Mouse (Mus musculus) heart, postnatal 0 days (tissue): ENCODE measurements around the gene Heg1. TPM values are rescaled to one million over a fixed set of nuclear protein-coding genes. Genes with fewer than 3 reads are reported as not detected.

Experiments used
- ATAC-seq: fragments of 200-750 bp; cut with Nextera tagmentation; 2 replicates; pipeline ENCODE4 v1.8.0; 2017; ENCODE audit warnings: low read depth, moderate number of reproducible peaks, moderate library complexity; ENCODE audit not compliant: insufficient read depth
- DNase-seq: peaks from one replicate; pipeline ENCODE4 v3.0.0-alpha.2; 2016; ENCODE audit warnings: low spot score
- H3K27ac ChIP-seq: fragments of 300-500 bp; sonication (generic); 2 replicates; pipeline ENCODE4 v1.5.1; 2014; ENCODE audit warnings: low read depth, mild to moderate bottlenecking
- H3K27me3 ChIP-seq: fragments of 300-500 bp; sonication (generic); 2 replicates; pipeline ENCODE4 v1.6.1; 2014; ENCODE audit warnings: low read length, mixed read lengths; ENCODE audit not compliant: control insufficient read depth, insufficient read depth
- H3K36me3 ChIP-seq: fragments of 300-500 bp; sonication (generic); replicated peaks from 2 replicates; pipeline ENCODE4 v1.6.1; 2014; ENCODE audit warnings: low read length, mixed read lengths; ENCODE audit not compliant: control insufficient read depth, insufficient read depth
- H3K4me1 ChIP-seq: fragments of 300-500 bp; sonication (generic); 2 replicates; pipeline ENCODE4 v1.6.1; 2014; ENCODE audit warnings: antibody characterized with exemption; ENCODE audit not compliant: control insufficient read depth, insufficient read depth
- H3K4me2 ChIP-seq: fragments of 300-500 bp; sonication (generic); 2 replicates; pipeline ENCODE4 v1.6.1; 2014; ENCODE audit warnings: low read depth, mild to moderate bottlenecking, low read length, moderate library complexity
- H3K4me3 ChIP-seq: fragments of 300-500 bp; sonication (generic); 2 replicates; pipeline ENCODE4 v1.5.1; 2014; ENCODE audit warnings: low read depth, low read length
- H3K9ac ChIP-seq: fragments of 300-500 bp; sonication (generic); replicated peaks from 2 replicates; pipeline ENCODE4 v1.6.1; 2014; ENCODE audit warnings: low read depth, low read length, mixed read lengths
- H3K9me3 ChIP-seq: fragments of 300-500 bp; sonication (generic); replicated peaks from 2 replicates; pipeline ENCODE4 v1.6.1; 2016; ENCODE audit warnings: low read length; ENCODE audit not compliant: control insufficient read depth
- CTCF ChIP-seq: IDR thresholded peaks from 2 replicates; pipeline ENCODE4 v1.5.1; 2016; ENCODE audit warnings: antibody characterized with exemption, control low read depth, low read depth
- EP300 ChIP-seq: IDR thresholded peaks from 2 replicates; pipeline ENCODE4 v1.6.1; 2016; ENCODE audit warnings: antibody characterized with exemption, low read depth
- WGBS: fragments of 180-500 bp; shearing (Covaris S2); extraction: QIAGEN DNeasy Blood & Tissue Kit; methylation state at CpG from one replicate; pipeline ENCODE4 v1.1.7; 2014; 5-methylcytosine and 5-hydroxymethylcytosine counted together
- polyA plus RNA-seq: library from polyadenylated mRNA; unstranded; fragments of >200 nt; fragmentation: Nextera tagmentation; extraction: Ambion mirVana; gene quantifications from 2 replicates; pipeline ENCODE4 v1.2.1, GENCODE M21; 2015
- total RNA-seq: library from RNA; depleted of rRNA; stranded (reverse); fragments of >200 nt; gene quantifications from 2 replicates; pipeline ENCODE4 v1.2.3, GENCODE M21; 2014; ENCODE audit warnings: low replicate concordance

Heg1 gene
- total and polyA plus RNA-seq, 2 experiments from 2014 or later: 28.7 to 93.7 TPM

DNA sequence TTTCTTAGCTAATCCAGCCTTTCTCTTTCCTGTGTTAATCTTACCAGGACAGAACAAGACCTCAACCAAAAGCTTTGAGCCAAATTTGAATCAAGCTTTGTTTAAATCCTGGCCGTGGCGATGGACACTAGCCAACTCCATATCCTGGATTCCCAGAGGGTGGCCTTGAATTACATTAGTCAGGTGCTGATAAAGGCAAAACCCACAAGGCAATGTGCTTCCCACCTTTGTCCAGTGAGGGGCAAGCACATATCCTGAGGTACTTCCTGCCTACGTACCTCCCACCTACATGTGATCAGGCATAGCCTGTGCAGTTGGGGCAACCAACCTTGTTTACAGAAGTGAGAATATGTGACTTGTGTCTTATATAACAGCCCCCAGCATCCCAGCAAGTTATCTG, 90.8 kb downstream of the Heg1 start:
- TF ChIP-seq CTCF (no peak), EP300 (no peak)
- H3K4me2 ChIP-seq: no peak overlapping the region
- no peaks in the 10 kb centered on the region for H3K9me3 ChIP-seq
- no peaks in the 10 kb centered on the region for H3K27me3 ChIP-seq
- ATAC-seq (peak; percentile 53), DNase-seq (peak; percentile 30)
- H3K36me3 ChIP-seq: no peaks in the 10 kb centered on the region
- no peak overlapping the region for H3K27ac ChIP-seq
- 43% methylated on average over 3 of the region's 3 CpGs for WGBS
- no peak overlapping the region for H3K9ac ChIP-seq
- H3K4me1 ChIP-seq: peaks cover 14% of the 10 kb centered on the region
- no peak overlapping the region for H3K4me3 ChIP-seq

GRCm38 (mm10) chr16:33775733-33776335, 91.7 kb downstream of the Heg1 start:
- TF ChIP-seq EP300 (no peak), CTCF (no peak)
- no peak overlapping the region for H3K4me3 ChIP-seq
- no peaks in the 10 kb centered on the region for H3K9me3 ChIP-seq
- H3K36me3 ChIP-seq: no peaks in the 10 kb centered on the region
- no peak overlapping the region for H3K4me2 ChIP-seq
- 65% methylated on average over 1 of the region's 1 CpGs for WGBS
- no peak overlapping the region for H3K27ac ChIP-seq
- peaks cover 14% of the 10 kb centered on the region for H3K4me1 ChIP-seq
- H3K9ac ChIP-seq: no peak overlapping the region
- DNase-seq: no peak
- ATAC-seq: no peak
- H3K27me3 ChIP-seq: no peaks in the 10 kb centered on the region

GRCm38 (mm10) chr16:33776766-33777529, 92.8 kb downstream of the Heg1 start:
- Histone ChIP-seq H3K9me3 (no peaks in the 10 kb centered on the region), H3K9ac (no peak overlapping the region), H3K27ac (no peak overlapping the region), H3K4me1 (peaks cover 14% of the 10 kb centered on the region), H3K27me3 (no peaks in the 10 kb centered on the region), H3K4me2 (no peak overlapping the region), H3K4me3 (no peak overlapping the region), H3K36me3 (no peaks in the 10 kb centered on the region)
- TF ChIP-seq EP300 (no peak), CTCF (no peak)
- 61% methylated on average over 7 of the region's 7 CpGs for WGBS
- DNase-seq: no peak
- ATAC-seq: no peak

GRCm38 (mm10) chr16:33777607-33778006, 93.4 kb downstream of the Heg1 start:
- H3K36me3 ChIP-seq: no peaks in the 10 kb centered on the region
- TF ChIP-seq EP300 (no peak), CTCF (no peak)
- no peak overlapping the region for H3K4me3 ChIP-seq
- H3K4me1 ChIP-seq: peaks cover 19% of the 10 kb centered on the region
- H3K9ac ChIP-seq: no peak overlapping the region
- H3K27me3 ChIP-seq: no peaks in the 10 kb centered on the region
- ATAC-seq (no peak), DNase-seq (no peak)
- WGBS: 87% methylated on average over 6 of the region's 6 CpGs
- H3K27ac ChIP-seq: no peak overlapping the region
- H3K4me2 ChIP-seq: no peak overlapping the region
- H3K9me3 ChIP-seq: no peaks in the 10 kb centered on the region

- DNase-seq (no peak), ATAC-seq (no peak)
- TF ChIP-seq CTCF (no peak), EP300 (no peak)
- Histone ChIP-seq H3K9me3 (no peaks in the 10 kb centered on the region), H3K4me3 (no peak overlapping the region), H3K36me3 (no peaks in the 10 kb centered on the region), H3K4me2 (no peak overlapping the region), H3K9ac (no peak overlapping the region), H3K27ac (no peak overlapping the region), H3K27me3 (no peaks in the 10 kb centered on the region), H3K4me1 (peaks cover 6% of the 10 kb centered on the region)
- WGBS: 62% methylated on average over 5 of the region's 5 CpGs
Observed at GRCm38 (mm10) chr16:33781789-33782728, 97.9 kb downstream of the Heg1 start.
